12 mouse cellular contexts compared by ENCODE assay signal in genomic region chr9:41328959-41329358, GRCm38 (mm10).
DNase-seq lines count a peak whose midpoint lies in the region; ATAC-seq and TF ChIP-seq lines count a peak whose summit lies in the region.
"Had no signal": no experiment of that assay in that cellular context is flagged by ENCODE, and none has a peak within 500 bp of the region (broad histone marks: within the 10 kb centered on the region; RNA-seq: fewer than 3 reads in every experiment).

No protein-coding gene starts in this region.

- DNase-seq in heart, postnatal 0 days (ENCODE audit: low spot score): no peak
- no peak for DNase-seq in heart, adult 9 months (ENCODE audit: low spot score in 2 of 2)
- no peak for DNase-seq in embryonic facial prominence, embryonic 14.5 days (ENCODE audit: low spot score)
- no peak for DNase-seq in midbrain, postnatal 0 days (ENCODE audit: low spot score)
- DNase-seq in adrenal gland, postnatal 4 days (ENCODE audit: low spot score in 2 of 2): no peak
- DNase-seq in spleen, postnatal 4 days (ENCODE audit: low spot score in 2 of 2): no peak
- no peak for DNase-seq in urinary bladder, postnatal 4 days (ENCODE audit: low spot score in 2 of 2)
- DNase-seq: cerebellum, postnatal 10 days; gastrocnemius, postnatal 36 days had no signal

- H3K36me3 ChIP-seq in heart, postnatal 0 days (replicated peaks; ENCODE audit: control insufficient read depth, insufficient read depth, low read length): no peaks in the 10 kb centered on the region
- H3K36me3 ChIP-seq in embryonic facial prominence, embryonic 14.5 days (ENCODE audit: control insufficient read depth, insufficient read depth, low read length): no peaks in the 10 kb centered on the region
- H3K36me3 ChIP-seq in hindbrain, embryonic 16.5 days (ENCODE audit: control insufficient read depth, insufficient read depth, low read length): no peaks in the 10 kb centered on the region
- H3K36me3 ChIP-seq in midbrain, postnatal 0 days (ENCODE audit: insufficient read depth, low read length): no peaks in the 10 kb centered on the region

- H3K27ac ChIP-seq in heart, postnatal 0 days (ENCODE audit: low read depth): no peak overlapping the region
- 0 out of 2 replicates have a peak overlapping the region, but pooled peaks have one; percentile 80 for H3K27ac ChIP-seq in embryonic facial prominence, embryonic 14.5 days (replicated peaks; ENCODE audit: low read depth, low read length)
- peak overlapping the region; percentile 64 for H3K27ac ChIP-seq in hindbrain, embryonic 16.5 days (ENCODE audit: low read depth, low read length)
- no peak overlapping the region for H3K27ac ChIP-seq in midbrain, postnatal 0 days (ENCODE audit: low read depth, low read length)

- H3K4me2 ChIP-seq in heart, postnatal 0 days (ENCODE audit: low read depth, low read length): peak overlapping the region; percentile 15; the same call in 1 of the 2 replicates
- peak overlapping the region; percentile 43 for H3K4me2 ChIP-seq in embryonic facial prominence, embryonic 14.5 days (ENCODE audit: low read depth, low read length)
- peak overlapping the region; percentile 20 for H3K4me2 ChIP-seq in hindbrain, embryonic 16.5 days (ENCODE audit: low read length)
- H3K4me2 ChIP-seq in midbrain, postnatal 0 days (ENCODE audit: low read depth, low read length, poor library complexity, severe bottlenecking): peak overlapping the region; percentile 34

- no peaks in the 10 kb centered on the region for H3K27me3 ChIP-seq in heart, postnatal 0 days (ENCODE audit: control insufficient read depth, insufficient read depth, low read length)
- no peaks in the 10 kb centered on the region for H3K27me3 ChIP-seq in embryonic facial prominence, embryonic 14.5 days (replicated peaks; ENCODE audit: control insufficient read depth, insufficient read depth, low read length)
- no peaks in the 10 kb centered on the region for H3K27me3 ChIP-seq in hindbrain, embryonic 16.5 days (replicated peaks; ENCODE audit: control insufficient read depth, insufficient read depth, low read length)
- no peaks in the 10 kb centered on the region for H3K27me3 ChIP-seq in midbrain, postnatal 0 days (ENCODE audit: insufficient read depth, low read length)

- H3K9me3 ChIP-seq in heart, postnatal 0 days (replicated peaks; ENCODE audit: control insufficient read depth, low read length): no peaks in the 10 kb centered on the region
- H3K9me3 ChIP-seq in embryonic facial prominence, embryonic 14.5 days (ENCODE audit: control insufficient read depth, low read length): no peaks in the 10 kb centered on the region
- H3K9me3 ChIP-seq in hindbrain, embryonic 16.5 days (ENCODE audit: control insufficient read depth, low read length): no peaks in the 10 kb centered on the region
- H3K9me3 ChIP-seq in midbrain, postnatal 0 days (ENCODE audit: low read length): no peaks in the 10 kb centered on the region

- 0 out of 2 replicates have a peak, but pooled peaks cover 12% of the 10 kb centered on the region for H3K4me1 ChIP-seq in heart, postnatal 0 days (ENCODE audit: control insufficient read depth, insufficient read depth)
- peaks cover 22% of the 10 kb centered on the region for H3K4me1 ChIP-seq in embryonic facial prominence, embryonic 14.5 days (ENCODE audit: control insufficient read depth, insufficient read depth, low read length)
- peaks cover 19% of the 10 kb centered on the region for H3K4me1 ChIP-seq in hindbrain, embryonic 16.5 days (ENCODE audit: control insufficient read depth, insufficient read depth, low read depth, low read length)
- peaks cover 4% of the 10 kb centered on the region; the same call in 1 of the 2 replicates for H3K4me1 ChIP-seq in midbrain, postnatal 0 days (ENCODE audit: insufficient read depth, low read length)

- no peak for ATAC-seq in heart, postnatal 0 days (ENCODE audit: insufficient read depth, low read depth)
- no peak for ATAC-seq in embryonic facial prominence, embryonic 14.5 days (ENCODE audit: low read depth)
- ATAC-seq in hindbrain, embryonic 16.5 days: no peak
- ATAC-seq in midbrain, postnatal 0 days (ENCODE audit: low FRiP score): no peak
- ATAC-seq: CD4-positive, CD25-positive, alpha-beta regulatory T cell, adult 4 months had no signal

- no peak for TF ChIP-seq EP300 in heart, postnatal 0 days (IDR thresholded peaks at IDR 0.05; ENCODE audit: low read depth)

- no peak overlapping the region for H3K4me3 ChIP-seq in heart, postnatal 0 days (ENCODE audit: low read depth, low read length)
- peak overlapping the region; percentile 13 for H3K4me3 ChIP-seq in embryonic facial prominence, embryonic 14.5 days (ENCODE audit: low read depth, low read length)
- peak overlapping the region; percentile 16; the same call in 1 of the 2 replicates for H3K4me3 ChIP-seq in hindbrain, embryonic 16.5 days (ENCODE audit: low read length)
- no peak overlapping the region for H3K4me3 ChIP-seq in midbrain, postnatal 0 days (ENCODE audit: low read depth, low read length)
- H3K4me3 ChIP-seq: myocyte had no signal

- H3K9ac ChIP-seq in heart, postnatal 0 days (replicated peaks; ENCODE audit: low read depth, low read length): no peak overlapping the region
- H3K9ac ChIP-seq in embryonic facial prominence, embryonic 14.5 days (ENCODE audit: low read depth, low read length): peak overlapping the region; percentile 2; the same call in 1 of the 2 replicates
- H3K9ac ChIP-seq in hindbrain, embryonic 16.5 days (ENCODE audit: low read depth, low read length): no peak overlapping the region
- H3K9ac ChIP-seq in midbrain, postnatal 0 days (replicated peaks; ENCODE audit: low read length, poor library complexity, severe bottlenecking): no peak overlapping the region

- 100% methylated on average over 1 of the region's 1 CpGs for WGBS in heart, postnatal 0 days
- WGBS in embryonic facial prominence, embryonic 14.5 days: 86% methylated on average over 1 of the region's 1 CpGs
- WGBS in hindbrain, embryonic 16.5 days: 93% methylated on average over 1 of the region's 1 CpGs
- whole genome bisulfite sequencing in midbrain, postnatal 0 days: 95% methylated on average over 1 of the region's 1 CpGs

- TF ChIP-seq CTCF in heart, postnatal 0 days (IDR thresholded peaks at IDR 0.05; ENCODE audit: low read depth): no peak
- no peak for TF ChIP-seq CTCF in midbrain, postnatal 0 days (IDR thresholded peaks at IDR 0.05)

Comparison
In these comparisons a context has a peak if more than half of its experiments do, and no peak if none do; other contexts are left out.
1. H3K27ac ChIP-seq: peak in embryonic facial prominence, embryonic 14.5 days (single experiment) and hindbrain, embryonic 16.5 days (single experiment); none in heart, postnatal 0 days (single experiment) and midbrain, postnatal 0 days (single experiment).
2. H3K4me3 ChIP-seq: peak in embryonic facial prominence, embryonic 14.5 days (single experiment) and hindbrain, embryonic 16.5 days (single experiment); none in heart, postnatal 0 days (single experiment) and midbrain, postnatal 0 days (single experiment).
3. Peak in every context shown above with its lines, with median percentiles within 50 percentile points of each other: H3K4me2 ChIP-seq.